Mouse (Mus musculus) thymus, adult 18-20 months (tissue): ENCODE data around the gene Tmem184b.

ENCODE experiments used
- DNase-seq, 2 experiments: peaks; one replicate each; pipeline ENCODE4 v3.0.0; 2022; ENCODE audit warnings: mixed read lengths in 2 of 2

The Tmem184b gene

DNA sequence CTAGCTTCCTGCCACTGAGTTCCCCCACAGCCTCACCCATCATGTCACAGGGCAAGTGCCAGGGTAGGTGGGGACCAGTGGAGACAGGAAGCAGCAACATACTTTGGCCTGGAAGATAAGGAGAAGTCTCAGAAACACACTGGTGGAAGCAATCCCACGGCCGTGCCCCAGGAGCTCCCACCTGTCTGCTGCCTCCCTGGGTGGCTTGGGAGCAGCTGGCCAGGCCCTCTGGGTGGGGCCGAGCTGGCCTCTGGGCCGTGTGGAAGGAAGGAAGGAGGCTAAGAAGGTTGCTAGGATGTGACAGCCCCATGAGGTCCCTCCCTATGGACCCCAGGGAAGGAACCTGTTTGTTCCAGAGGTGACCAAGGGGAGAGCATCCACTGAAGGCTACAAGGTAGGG is 42.3 kb downstream of the Tmem184b start:
- no peak for DNase-seq

DNA sequence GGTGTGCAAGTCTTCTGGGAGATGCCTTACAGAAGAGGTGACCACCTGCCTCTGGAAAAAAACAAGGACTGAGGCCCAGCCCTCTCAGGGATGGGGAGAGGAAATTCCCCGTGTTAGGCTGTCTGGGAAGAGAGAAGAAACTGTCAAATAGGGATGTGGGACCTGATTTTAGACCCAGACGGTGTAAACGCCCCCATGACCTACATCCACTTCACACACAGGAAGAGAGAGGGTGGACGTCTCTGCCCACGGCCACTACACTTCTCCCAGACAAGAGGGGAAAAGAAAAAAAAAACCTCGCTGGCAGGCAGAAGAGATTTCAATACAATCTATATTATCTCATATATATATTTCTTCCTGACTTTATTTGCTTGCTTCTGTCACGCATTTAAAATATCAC is 43.0 kb downstream of the Tmem184b start:
- no peak for DNase-seq

DNA sequence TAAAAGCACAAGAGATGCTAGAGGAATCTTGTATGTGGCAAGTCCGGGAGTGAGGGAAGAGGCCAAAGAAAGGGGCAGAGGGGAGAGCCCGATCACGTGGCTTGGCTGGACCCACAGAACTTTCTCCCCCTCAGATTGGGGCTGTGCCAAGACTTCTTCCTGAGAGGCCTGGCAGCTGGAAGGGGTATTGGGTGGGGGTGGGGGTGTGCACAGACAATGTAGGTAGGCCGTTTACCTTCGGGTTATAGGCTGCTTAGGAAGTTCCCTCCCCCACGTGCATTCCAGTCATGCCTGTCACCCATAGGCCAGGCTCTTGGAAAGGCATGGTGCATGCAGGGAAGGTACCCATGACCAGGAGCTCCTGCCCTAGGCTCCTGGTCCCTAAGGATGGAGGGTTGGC is 43.4 kb downstream of the Tmem184b start:
- no peak for DNase-seq

DNA sequence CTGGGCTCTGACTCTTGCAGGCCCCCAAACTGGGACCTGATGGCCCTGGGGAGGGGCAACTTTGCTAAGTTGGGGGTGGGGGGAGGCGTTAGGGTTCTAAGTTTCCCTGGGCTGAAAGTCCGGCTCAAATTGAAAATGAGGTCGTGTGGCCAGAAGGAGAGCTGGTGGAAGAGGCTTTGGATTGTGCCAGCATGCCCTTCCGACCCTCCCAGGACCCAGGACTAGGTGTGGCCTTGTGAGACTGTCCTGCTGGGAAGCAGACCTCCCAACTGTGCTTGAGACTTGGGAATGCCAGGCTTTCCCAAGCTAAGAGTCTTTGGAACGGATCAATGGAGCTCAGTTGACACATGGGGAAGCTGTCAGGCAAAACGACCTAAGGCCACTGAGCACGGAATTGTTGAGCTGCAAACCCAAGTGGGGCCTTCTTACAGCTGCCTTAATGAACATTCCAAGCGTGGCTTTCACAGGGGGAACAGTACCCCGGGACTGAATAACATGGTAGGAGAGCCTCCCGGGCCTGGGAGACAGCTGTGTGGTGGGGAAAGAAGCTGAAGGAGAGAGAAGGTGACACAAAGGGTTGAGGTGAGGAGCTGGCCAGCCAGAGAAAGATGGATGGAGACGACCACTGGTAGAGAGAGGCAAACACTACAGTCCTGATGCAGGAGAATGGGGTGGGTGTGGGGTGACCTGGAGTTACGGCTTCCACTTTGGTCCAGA is 45.2 kb downstream of the Tmem184b start:
- DNase-seq = no peak

DNA sequence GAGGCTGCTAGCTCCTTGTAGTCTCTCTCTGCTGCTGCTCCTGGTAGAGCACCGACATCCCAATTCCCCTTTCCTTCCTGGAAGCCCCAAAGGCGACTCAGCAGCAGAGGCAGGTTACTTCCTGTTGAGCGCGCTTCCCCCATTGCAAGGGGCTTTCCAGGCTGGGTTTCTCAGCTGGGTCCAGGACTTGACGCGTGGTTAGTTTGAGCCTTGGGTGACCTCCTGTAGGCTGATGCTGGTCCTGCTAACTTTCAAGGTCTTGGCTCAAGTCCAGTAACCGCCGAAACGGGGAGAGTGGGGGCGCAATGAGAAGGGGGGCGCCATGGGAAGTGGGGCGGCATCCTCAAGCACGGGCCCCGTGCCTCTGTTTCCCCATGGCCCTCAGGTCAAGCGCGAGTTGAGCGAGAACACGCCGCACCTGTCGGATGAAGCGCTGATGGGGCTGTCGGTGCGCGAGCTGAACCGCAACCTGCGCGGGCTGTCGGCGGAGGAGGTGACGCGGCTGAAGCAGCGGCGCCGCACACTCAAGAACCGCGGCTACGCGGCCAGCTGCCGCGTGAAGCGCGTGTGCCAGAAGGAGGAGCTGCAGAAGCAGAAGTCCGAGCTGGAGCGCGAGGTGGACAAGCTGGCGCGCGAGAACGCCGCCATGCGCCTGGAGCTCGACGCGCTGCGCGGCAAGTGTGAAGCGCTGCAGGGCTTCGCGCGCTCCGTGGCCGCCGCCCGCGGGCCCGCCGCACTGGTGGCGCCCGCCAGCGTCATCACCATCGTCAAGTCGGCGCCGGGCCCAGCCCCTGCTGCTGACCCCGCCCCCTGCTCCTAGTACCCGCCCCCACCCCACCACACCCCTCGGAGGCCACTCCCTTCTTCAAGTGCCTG is 46.1 kb downstream of the Tmem184b start:
- DNase-seq = peak in 1 of 2 experiments; percentile 56

DNA sequence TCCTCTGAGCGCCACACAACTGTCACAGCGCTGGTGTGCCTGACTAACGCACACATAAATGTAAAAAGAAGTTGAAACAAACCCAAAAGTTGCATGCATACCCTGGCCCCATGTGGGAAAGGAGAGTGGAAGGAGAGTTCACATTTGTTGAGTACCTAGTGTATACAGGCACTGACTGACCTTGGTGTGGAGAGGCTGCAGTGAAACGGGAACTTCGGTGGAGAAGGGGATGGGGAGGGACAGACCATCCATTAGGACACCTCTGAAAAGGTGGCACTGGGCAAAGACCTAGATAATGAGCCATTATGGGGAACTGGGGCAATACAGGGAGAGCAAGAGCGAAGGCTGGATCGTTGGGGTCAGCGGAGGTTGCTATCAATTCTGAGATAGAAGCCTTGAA is 46.9 kb downstream of the Tmem184b start:
- no peak for DNase-seq

DNA sequence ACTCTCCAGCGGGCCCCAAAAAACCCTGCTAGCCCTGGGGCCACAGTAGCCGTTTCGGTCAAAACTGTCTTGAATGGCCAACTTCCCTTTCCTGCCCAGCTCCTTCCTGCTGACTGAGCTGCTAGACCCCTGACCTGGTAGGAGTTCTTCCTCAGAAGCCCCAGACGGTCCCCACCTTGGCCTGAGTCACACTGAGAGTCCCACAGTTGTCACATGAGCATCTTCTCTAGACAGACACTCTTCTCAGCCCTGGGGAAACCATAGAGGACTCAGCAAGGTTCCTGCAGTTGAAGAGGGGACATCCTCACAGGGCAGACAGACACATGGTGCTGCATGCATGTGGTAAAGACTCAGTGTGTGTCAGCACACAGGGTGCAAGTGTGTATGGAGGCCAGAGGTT is 48.8 kb downstream of the Tmem184b start:
- no peak for DNase-seq

DNA sequence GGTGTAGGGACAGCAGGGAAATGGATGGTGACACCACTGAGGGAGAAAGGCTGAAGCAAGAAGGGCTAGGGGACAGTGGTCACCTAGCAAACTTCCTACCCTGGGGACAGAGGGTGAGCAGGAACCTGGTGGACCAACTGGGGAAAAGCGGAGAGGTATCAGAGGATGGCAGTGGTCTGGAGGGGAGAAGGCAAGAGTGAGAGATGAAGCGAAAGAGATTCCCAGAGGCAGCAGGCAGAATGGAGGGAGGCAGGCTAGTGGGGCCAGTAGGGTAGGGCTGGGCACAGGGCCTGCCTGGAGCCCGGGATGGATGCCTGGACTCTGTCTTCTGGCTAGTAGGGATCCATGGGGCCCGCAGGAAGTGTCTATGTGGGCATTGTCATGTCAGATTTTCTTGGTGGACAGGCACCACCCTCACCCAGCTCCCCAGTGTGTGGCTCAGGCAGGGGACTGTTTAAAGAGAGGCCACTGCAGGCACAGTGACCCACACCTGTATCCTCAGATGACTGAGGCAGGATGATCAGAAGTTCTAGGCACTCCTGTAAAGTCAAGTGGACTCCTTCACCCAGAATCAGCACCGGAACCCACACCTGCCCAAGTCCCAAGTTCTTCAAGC is 49.6 kb downstream of the Tmem184b start:
- DNase-seq = no peak

DNA sequence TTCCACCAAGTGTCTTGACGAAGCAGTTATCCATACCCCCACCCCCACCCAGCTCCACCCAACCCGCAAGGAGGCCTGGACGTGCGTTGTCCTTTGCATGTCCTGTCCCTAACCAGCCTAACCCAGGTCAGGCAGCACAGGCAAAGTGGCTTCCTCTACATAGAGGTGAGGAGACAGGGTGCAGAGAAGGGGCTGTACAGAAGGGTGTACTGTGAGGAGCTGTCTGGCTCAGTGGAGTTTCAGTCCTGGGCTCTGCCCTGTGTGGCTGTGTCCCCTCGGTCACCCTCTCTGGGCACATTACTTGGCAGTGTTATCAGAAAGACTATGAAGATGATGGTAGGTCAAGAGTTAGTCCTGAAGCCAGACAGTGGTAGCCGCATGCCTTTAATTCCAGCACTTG is 50.9 kb downstream of the Tmem184b start:
- no peak for DNase-seq

DNA sequence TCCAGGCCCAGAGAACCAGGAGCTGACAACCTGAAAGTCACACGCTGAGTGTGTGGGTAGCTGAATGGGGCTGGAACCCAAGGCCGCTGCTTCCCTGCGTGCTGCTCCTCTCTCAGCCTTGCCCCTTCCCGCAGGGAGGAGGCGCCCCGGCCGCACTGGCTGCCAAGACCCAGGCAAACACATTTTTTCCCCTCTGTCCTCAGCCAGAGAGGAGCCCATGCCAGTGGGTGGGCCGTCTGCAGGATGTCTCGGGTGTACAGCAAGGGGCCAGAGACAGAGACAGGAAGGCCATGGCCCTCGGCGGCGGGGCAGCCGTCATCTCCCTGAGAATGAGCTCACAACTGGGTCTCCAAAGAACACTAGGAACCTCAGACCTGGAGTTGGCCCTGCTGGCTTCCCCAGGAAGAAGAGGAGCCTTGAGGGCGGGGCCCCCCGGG is 52.0 kb downstream of the Tmem184b start:
- no peak for DNase-seq

DNA sequence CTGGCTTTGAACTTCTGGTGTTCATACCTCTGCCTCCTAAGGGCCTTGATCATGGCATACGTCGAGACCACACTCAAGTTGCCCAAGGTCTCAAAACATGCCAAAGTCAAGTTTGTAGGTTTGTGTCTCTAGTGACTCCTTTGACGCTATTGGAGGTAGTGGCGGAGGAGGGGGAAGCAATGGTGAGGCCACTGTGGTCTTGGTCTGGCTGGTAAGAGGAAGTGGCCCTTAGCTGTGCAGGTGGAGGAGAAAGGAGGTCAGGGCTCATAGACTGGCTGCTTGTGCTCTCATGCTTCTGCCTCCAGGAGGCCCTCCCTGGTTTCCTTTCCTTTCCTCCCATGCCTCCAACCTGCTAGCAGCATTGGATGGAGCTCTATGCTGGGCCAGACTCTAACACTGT is 52.5 kb downstream of the Tmem184b start:
- DNase-seq = no peak

DNA sequence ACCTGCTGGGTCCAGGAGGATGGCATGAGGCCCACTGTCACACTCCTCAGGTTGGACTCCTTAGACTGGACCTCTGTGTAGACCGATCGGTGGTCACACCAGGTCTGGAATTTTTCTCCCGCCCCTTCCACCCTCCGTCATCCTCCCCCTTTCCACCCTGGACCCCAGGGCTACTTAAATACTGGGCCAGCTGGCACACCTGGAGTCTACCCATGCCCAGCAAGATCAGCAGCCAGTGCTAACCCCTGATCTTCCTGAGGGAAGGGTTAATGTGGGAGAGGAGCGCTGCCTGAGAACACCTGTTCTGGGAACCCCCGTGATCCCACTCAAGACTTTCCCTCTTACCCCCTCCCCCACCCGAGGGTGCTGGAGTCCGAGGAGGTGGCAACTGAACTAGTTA is 54.7 kb downstream of the Tmem184b start:
- no peak for DNase-seq

DNA sequence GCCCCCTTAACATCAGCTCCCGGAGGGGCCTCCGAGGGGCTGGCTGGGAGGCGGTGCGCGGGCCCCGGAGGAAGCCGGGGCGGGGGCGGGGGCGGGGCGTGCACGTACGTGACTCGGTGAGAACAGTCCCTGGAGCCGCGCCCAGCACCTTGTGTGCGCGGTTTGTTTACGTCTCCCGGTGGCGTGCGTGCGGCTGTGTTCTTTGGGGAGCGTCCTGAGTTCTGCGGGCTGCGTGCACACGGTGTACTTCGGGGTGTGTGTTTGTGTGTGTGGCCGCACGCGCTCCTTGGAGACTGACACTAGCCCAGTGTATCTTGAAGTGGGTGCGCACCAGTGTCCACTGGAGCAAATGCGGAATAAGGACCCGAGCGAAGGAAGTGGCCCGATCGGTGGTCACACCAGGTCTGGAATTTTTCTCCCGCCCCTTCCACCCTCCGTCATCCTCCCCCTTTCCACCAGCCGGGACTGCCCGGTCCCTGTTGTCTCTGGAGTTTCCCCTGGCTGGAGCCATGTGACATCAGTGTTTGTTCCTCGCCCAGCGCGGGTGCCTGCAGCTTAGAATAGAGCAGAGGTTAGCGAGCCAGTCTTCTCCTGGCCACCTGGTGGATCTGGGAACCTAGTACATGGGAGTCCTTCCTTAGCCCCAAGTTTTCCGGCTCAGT is 55.4 kb downstream of the Tmem184b start:
- peak; percentile 71 to 81 for DNase-seq

DNA sequence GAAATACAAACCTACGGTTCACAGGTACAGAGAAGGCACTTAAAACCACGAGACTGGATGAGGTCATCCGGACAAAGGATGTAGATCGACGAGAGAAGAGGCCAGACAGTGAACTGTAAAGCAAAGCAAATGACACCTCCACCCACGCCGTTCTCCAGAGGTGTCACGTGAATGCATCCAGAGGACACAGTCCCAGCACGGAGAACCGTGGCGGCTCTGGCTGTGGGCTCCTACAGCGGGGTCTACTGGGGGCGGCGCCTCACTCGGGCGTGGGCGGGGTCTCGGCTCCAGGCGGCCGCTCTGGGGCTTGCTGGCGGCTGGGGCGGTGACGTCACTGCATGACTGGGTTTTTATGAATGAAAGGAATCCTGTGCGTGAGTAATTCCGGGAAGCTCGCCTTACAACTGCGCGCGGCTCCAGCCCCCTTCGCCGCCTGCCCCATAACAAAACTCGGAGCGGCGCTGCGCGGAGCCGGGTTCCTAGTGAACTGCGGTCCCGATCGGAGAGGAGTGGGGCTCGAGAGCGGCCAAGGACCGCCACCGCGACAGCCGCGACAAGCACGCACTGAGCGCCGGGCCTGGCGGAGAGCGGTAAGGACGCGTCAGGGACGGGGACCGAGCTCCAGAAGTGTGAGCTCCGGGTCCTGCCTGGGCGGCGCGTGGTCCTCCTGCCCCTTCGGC is 56.1 kb downstream of the Tmem184b start:
- DNase-seq = peak; percentile 86 to 87

DNA sequence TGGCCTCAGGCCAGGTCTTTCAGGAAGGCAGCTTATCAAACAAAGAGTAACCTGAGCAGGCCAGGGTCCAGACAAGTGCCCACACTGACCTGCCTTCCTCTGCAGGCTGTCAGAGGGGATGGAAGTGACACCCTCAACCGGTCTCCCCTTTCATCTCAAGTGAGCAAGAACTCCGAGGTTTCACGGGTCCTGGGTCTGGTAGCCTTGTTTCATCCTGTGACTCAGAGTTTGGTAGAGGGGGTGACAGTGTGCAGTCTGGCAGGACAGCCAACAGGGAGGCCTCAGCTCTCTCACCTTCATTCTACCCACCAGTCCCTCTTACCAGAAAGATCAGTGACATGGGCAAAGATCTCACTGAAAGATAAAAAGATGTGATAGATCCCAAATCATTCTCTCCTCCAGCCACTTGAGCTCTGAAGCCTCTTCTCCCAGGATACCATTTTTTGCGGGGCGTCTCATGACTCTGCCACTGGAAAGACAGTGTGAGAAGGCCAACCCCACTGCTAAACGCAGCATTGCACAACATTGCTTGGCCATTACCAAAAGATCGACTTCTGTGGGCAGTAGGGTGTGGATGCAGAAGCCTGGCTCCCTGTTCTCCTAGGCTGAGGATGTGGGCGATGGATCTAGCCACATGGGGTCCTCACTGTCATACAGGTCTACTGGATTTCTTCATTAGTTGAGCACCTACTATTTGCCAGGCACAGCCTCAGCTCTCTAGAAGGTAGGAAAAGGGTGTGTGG is 57.1 kb downstream of the Tmem184b start, which contains the start of gene Maff:
TSS of gene Maff (plus strand) at position 571 of the 743 bp plus-strand sequence.
- no peak for DNase-seq

DNA sequence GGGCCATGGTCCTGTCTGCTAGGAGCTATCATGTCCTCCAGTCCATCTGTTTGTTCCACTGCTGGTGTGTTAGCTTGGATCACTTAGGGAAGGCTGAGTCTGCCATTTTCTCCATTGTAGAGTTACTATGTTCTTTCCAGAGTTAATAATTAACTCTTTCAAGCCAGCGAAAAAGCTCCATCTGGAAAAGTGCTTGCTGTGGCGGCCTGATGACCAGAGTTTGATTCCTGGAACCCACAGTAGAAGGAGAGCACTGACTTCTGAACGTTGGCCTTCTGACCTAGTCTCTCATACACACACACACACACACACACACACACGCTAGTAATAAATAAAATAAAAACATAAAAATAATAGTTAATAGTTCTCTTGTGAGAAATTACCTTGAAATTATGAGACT is 58.7 kb downstream of the Tmem184b start:
- DNase-seq = no peak

DNA sequence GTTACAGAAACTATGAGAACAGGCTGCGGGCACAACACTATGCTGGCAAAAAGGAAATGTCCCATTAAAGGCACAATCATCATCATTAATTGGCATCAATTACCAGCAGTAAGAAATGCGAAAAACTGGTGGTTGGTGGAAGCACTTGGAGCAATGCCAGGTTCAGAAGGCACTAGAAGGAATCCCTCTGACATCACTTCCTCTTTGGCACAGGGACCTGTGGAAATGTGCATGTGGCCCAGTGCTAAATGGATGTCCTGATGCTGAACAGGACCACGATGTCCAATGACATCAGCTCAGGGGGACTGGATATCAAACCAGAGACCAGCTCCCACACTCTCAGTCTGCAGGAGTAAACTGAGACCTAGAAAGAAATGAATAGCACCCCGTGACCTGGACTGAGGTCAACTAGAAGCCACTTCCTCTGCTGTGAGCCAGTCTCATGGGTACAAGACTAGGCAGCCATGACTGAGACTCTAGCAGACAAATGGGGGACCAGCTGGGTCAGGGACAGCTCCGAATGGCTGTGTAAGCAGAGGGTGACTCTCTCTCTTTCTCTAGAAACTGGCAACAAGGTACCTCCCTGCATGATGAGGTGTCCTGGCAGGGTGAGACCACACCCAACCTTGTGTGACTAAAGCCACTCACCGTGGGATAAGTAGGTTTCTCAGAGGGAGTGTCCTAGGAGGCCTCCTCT is 60.6 kb downstream of the Tmem184b start:
- DNase-seq = no peak

DNA sequence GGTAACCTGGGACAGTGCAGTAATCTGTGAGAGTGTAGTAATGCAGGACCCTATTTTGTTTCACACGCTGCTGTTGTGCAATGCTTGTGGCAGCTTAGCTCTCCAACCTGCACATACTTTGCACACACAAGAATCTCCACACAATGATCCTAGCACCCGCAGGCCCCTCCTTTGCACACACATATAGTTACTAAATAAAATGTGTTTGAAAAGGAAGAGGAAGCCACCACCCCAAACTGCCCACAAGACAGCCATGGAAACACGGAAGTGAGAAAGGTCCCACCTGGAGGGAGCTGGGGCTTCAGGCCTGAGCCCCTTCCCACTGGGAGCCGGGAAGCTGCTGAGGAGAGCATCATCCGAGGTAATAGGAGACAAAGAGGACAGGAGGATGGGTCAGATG is 64.4 kb downstream of the Tmem184b start:
- DNase-seq = no peak

DNA sequence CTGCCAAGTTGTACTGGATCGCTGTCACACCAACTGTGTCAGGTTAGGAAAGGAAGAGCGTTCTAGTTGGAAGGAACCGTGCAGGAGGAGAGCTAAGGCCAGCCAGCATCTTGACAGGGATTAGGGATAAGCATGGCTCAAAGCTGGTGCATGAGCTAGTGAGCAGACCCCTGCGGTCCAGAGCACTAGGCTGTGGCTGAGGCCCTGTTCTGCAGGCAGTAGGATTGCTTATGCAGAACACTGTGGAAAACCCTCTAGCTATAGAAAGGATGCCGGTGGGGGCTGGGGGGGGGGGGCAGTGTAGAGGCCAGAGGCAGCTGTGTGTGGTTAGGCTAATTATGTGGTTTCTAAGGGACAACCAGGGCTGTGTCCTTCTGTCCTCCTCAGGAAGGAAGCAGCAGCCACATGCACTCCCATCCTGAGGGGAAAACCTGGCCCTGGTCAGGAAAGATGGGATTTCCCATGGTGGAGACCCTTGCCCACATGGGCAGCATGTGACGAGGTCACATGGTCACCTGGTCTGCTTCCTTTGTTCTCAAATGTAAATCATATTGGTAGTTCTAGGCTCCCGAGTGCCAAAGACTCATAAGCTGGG is 68.2 kb downstream of the Tmem184b start:
- DNase-seq = no peak

DNA sequence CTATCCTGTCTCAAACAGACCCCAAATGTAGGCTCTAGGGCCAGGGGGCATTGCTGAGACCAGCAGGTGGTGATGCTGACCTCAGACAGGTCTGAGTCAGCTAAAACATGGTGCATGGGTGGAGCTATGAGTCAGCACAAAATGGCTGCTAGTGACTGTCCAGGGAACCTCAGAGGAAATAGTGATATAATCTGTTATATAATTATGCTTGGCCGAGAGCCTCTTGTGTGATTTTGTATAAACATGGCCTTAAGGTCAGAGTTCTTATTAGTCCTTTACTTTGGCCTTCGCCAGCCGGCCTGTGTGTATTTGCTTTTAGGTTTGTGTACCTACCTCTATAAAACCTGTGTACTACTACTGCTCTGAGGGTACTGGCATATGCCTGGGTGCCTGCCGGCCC is 70.0 kb downstream of the Tmem184b start:
- no peak for DNase-seq

DNA sequence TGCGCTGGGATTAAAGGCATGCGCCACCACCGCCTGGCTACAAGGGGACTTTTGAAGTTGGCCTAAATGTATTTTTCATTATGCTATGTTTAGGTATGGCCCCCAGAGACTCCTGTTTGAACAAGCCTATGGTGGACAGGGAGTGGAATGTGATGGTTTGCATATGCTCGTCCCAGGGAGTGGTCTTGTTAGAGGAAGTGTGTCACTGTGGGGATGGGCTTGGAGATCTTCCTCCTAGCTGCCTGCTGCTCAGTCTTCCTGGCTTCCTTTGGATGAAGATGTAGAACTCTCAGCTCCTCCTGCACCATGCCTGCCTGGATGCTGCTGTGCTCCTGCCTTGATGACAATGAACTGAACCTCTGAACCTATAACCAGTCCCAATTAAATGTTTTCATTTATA is 72.8 kb downstream of the Tmem184b start:
- DNase-seq = no peak
